Mouse (Mus musculus) liver, adult 2 months (tissue): ENCODE results near the gene Slc6a17.

Source experiments
- CTCF ChIP-seq: fragments of 200-500 bp; IDR thresholded peaks from 2 replicates; pipeline ENCODE4 v1.5.1; 2011; ENCODE audit warnings: low read depth, low read length, control low read depth
- POLR2A ChIP-seq: fragments of 200-500 bp; IDR thresholded peaks from 2 replicates; pipeline ENCODE4 v1.6.1; 2011; ENCODE audit warnings: low read length, control low read depth; ENCODE audit not compliant: insufficient read depth; ENCODE audit errors: extremely low read depth

DNA sequence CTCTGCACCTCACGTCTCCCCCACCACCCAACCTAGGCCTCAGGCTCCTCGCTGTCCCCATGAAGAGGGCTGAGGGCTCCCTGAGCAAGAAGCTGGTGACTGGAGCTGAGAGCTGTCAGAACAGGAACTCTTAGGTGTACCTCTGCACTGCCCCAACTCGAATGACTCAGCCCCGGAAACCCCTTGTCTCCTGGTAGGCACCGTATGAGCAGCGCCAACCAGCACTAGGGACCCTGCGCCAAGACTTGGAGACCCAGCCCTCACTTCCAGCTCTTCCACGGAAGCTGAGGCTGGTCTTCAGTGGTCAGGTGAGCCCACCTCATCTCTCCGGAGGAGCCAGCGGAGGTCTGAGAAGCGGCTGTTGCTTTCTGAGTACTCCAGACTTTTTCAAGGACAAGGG is 49.7 kb downstream of the Slc6a17 start:
- TF ChIP-seq POLR2A (no peak), CTCF (no peak)
